Mouse (Mus musculus) midbrain, embryonic 14.5 days (tissue): ENCODE measurements around the gene Cnn2. TPM values are rescaled to one million over a fixed set of nuclear protein-coding genes. Genes with fewer than 3 reads are reported as not detected.

Source experiments
- ATAC-seq: fragments of 200-750 bp; cut with Nextera tagmentation; 2 replicates; pipeline ENCODE4 v1.8.0; 2017; ENCODE audit warnings: moderate number of reproducible peaks, moderate library complexity; ENCODE audit not compliant: low FRiP score, low TSS enrichment
- DNase-seq: peaks from one replicate; pipeline ENCODE4 v3.0.0-alpha.2; 2015
- H3K27ac ChIP-seq: fragments of 300-500 bp; sonication (generic); replicated peaks from 2 replicates; pipeline ENCODE4 v1.5.1; 2014; ENCODE audit warnings: mild to moderate bottlenecking, low read depth, low read length, moderate library complexity
- H3K27me3 ChIP-seq: fragments of 300-500 bp; sonication (generic); 2 replicates; pipeline ENCODE4 v1.6.1; 2014; ENCODE audit warnings: low read length, control low read depth, mixed read lengths; ENCODE audit not compliant: control insufficient read depth, insufficient read depth
- H3K36me3 ChIP-seq: fragments of 300-500 bp; sonication (generic); 2 replicates; pipeline ENCODE4 v1.6.1; 2014; ENCODE audit warnings: low read length, control low read depth; ENCODE audit not compliant: control insufficient read depth, insufficient read depth
- H3K4me1 ChIP-seq: fragments of 300-500 bp; sonication (generic); 2 replicates; pipeline ENCODE4 v1.6.1; 2014; ENCODE audit warnings: mild to moderate bottlenecking, antibody characterized with exemption, low read length, control low read depth; ENCODE audit not compliant: control insufficient read depth, insufficient read depth
- H3K4me2 ChIP-seq: fragments of 300-500 bp; sonication (generic); 2 replicates; pipeline ENCODE4 v1.6.1; 2014; ENCODE audit warnings: mild to moderate bottlenecking, low read length, moderate library complexity
- H3K4me3 ChIP-seq: fragments of 300-500 bp; sonication (generic); replicated peaks from 2 replicates; pipeline ENCODE4 v1.5.1; 2014; ENCODE audit warnings: low read depth, low read length
- H3K9ac ChIP-seq: fragments of 300-500 bp; sonication (generic); replicated peaks from 2 replicates; pipeline ENCODE4 v1.6.1; 2014; ENCODE audit warnings: mild to moderate bottlenecking, low read length, moderate library complexity
- H3K9me3 ChIP-seq: fragments of 300-500 bp; sonication (generic); 2 replicates; pipeline ENCODE4 v1.6.1; 2016; ENCODE audit warnings: low read length, control low read depth, mixed read lengths; ENCODE audit not compliant: control insufficient read depth
- WGBS: fragments of 180-500 bp; shearing (Covaris S2); extraction: QIAGEN DNeasy Blood & Tissue Kit; methylation state at CpG from one replicate; pipeline ENCODE4 v1.1.7; 2014; 5-methylcytosine and 5-hydroxymethylcytosine counted together
- polyA plus RNA-seq: library from polyadenylated mRNA; unstranded; fragments of >200 nt; fragmentation: Nextera tagmentation; extraction: Ambion mirVana; gene quantifications from 2 replicates; pipeline ENCODE4 v1.2.1, GENCODE M21; 2014

Gene Cnn2
- polyA plus RNA-seq, 1 experiment from 2014 or later, result 35.0 TPM

GRCm38 (mm10) chr10:79974087-79974486 lies 14.3 kb upstream of the Cnn2 start:
- 88% methylated on average over 21 of the region's 21 CpGs for WGBS
- no peak for ATAC-seq

GRCm38 (mm10) chr10:79974668-79975067 lies 13.7 kb upstream of the Cnn2 start:
- no peak overlapping the region for H3K4me3 ChIP-seq
- H3K4me1 ChIP-seq, result no peaks in the 10 kb centered on the region; the same call in 1 of the 2 replicates
- DNase-seq, result no peak
- H3K27ac ChIP-seq, result no peak overlapping the region
- peaks cover 25% of the 10 kb centered on the region; the same call in 1 of the 2 replicates for H3K27me3 ChIP-seq
- no peak overlapping the region for H3K4me2 ChIP-seq
- WGBS, result 88% methylated on average over 8 of the region's 8 CpGs
- H3K9me3 ChIP-seq, result no peaks in the 10 kb centered on the region
- H3K9ac ChIP-seq, result no peak overlapping the region
- no peak for ATAC-seq
- H3K36me3 ChIP-seq, result peaks cover 53% of the 10 kb centered on the region

More at GRCm38 (mm10) chr10:79974087-79974486, 14.3 kb upstream of the Cnn2 start:
- no peak overlapping the region for H3K4me2 ChIP-seq
- no peak overlapping the region for H3K4me3 ChIP-seq
- peaks cover 49% of the 10 kb centered on the region for H3K36me3 ChIP-seq
- no peaks in the 10 kb centered on the region; the same call in 1 of the 2 replicates for H3K4me1 ChIP-seq
- peaks cover 28% of the 10 kb centered on the region; the same call in 1 of the 2 replicates for H3K27me3 ChIP-seq
- no peak overlapping the region for H3K9ac ChIP-seq
- no peak for DNase-seq
- H3K27ac ChIP-seq, result no peak overlapping the region
- H3K9me3 ChIP-seq, result no peaks in the 10 kb centered on the region

GRCm38 (mm10) chr10:79976071-79976721 lies 12.2 kb upstream of the Cnn2 start:
- Histone ChIP-seq H3K4me1 (no peaks in the 10 kb centered on the region), H3K9ac (no peak overlapping the region), H3K36me3 (peaks cover 53% of the 10 kb centered on the region), H3K4me3 (no peak overlapping the region), H3K4me2 (no peak overlapping the region), H3K27me3 (peaks cover 10% of the 10 kb centered on the region; the same call in 1 of the 2 replicates), H3K27ac (no peak overlapping the region), H3K9me3 (no peaks in the 10 kb centered on the region)
- ATAC-seq (no peak), DNase-seq (no peak)
- 84% methylated on average over 28 of the region's 28 CpGs for WGBS

- Histone ChIP-seq H3K4me3 (no peak overlapping the region), H3K4me2 (no peak overlapping the region), H3K4me1 (no peaks in the 10 kb centered on the region; the same call in 1 of the 2 replicates), H3K9me3 (no peaks in the 10 kb centered on the region), H3K27me3 (peaks cover 5% of the 10 kb centered on the region; the same call in 1 of the 2 replicates), H3K36me3 (peaks cover 53% of the 10 kb centered on the region), H3K27ac (no peak overlapping the region), H3K9ac (no peak overlapping the region)
- ATAC-seq (no peak), DNase-seq (no peak)
- 68% methylated on average over 36 of the region's 36 CpGs for WGBS
Observed at GRCm38 (mm10) chr10:79976722-79977107, 11.7 kb upstream of the Cnn2 start.

GRCm38 (mm10) chr10:79977324-79977723 lies 11.1 kb upstream of the Cnn2 start:
- WGBS, result 81% methylated on average over 28 of the region's 28 CpGs
- ATAC-seq (no peak), DNase-seq (no peak)
- Histone ChIP-seq H3K9me3 (no peaks in the 10 kb centered on the region), H3K4me3 (no peak overlapping the region), H3K9ac (no peak overlapping the region), H3K4me2 (no peak overlapping the region), H3K27ac (no peak overlapping the region), H3K36me3 (peaks cover 53% of the 10 kb centered on the region), H3K27me3 (no peaks in the 10 kb centered on the region), H3K4me1 (peaks cover under 1% of the 10 kb centered on the region; the same call in 1 of the 2 replicates)

- H3K4me3 ChIP-seq, result no peak overlapping the region
- H3K27me3 ChIP-seq, result no peaks in the 10 kb centered on the region
- no peak overlapping the region for H3K9ac ChIP-seq
- H3K36me3 ChIP-seq, result peaks cover 53% of the 10 kb centered on the region
- no peak overlapping the region for H3K27ac ChIP-seq
- 96% methylated on average over 21 of the region's 21 CpGs for WGBS
- no peak for ATAC-seq
- no peak overlapping the region for H3K4me2 ChIP-seq
- no peaks in the 10 kb centered on the region for H3K9me3 ChIP-seq
- H3K4me1 ChIP-seq, result peaks cover 8% of the 10 kb centered on the region; the same call in 1 of the 2 replicates
- no peak for DNase-seq
Observed at GRCm38 (mm10) chr10:79978061-79978460, 10.3 kb upstream of the Cnn2 start.

GRCm38 (mm10) chr10:79979401-79980155 lies 8.8 kb upstream of the Cnn2 start:
- Histone ChIP-seq H3K27me3 (no peaks in the 10 kb centered on the region), H3K9me3 (no peaks in the 10 kb centered on the region), H3K36me3 (peaks cover 46% of the 10 kb centered on the region), H3K27ac (no peak overlapping the region), H3K4me3 (no peak overlapping the region), H3K9ac (no peak overlapping the region), H3K4me1 (peaks cover 13% of the 10 kb centered on the region), H3K4me2 (no peak overlapping the region)
- ATAC-seq, result no peak
- WGBS, result 94% methylated on average over 22 of the region's 22 CpGs
- DNase-seq, result no peak

- Histone ChIP-seq H3K36me3 (peaks cover 13% of the 10 kb centered on the region), H3K27ac (peak overlapping the region; percentile 92), H3K4me2 (peak overlapping the region; percentile 88), H3K4me1 (peaks cover 18% of the 10 kb centered on the region), H3K4me3 (peak overlapping the region; percentile 63), H3K27me3 (peaks cover 12% of the 10 kb centered on the region), H3K9ac (peak overlapping the region; percentile 80), H3K9me3 (no peaks in the 10 kb centered on the region)
- WGBS, result 77% methylated on average over 5 of the region's 5 CpGs
- no peak for DNase-seq
- ATAC-seq, result no peak
Observed at GRCm38 (mm10) chr10:79983205-79983604, 5.2 kb upstream of the Cnn2 start.
